Mouse (Mus musculus): ENCODE results near the gene Chst13.

Gene Chst13

GRCm38 (mm10) chr6:90324991-90325390, at the start of gene Chst13:
TSS of gene Chst13 (minus strand) at chr6:90325185.
- peak; percentile 20 for DNase-seq (ENCODE audit: low spot score)

- DNase-seq (ENCODE audit: low spot score): peak; percentile 52
These were observed 49.7 kb upstream of the Chst13 start for GRCm38 (mm10) chr6:90374647-90375046.

- DNase-seq (ENCODE audit: low spot score): peak; percentile 13
These were observed 45.0 kb upstream of the Chst13 start for GRCm38 (mm10) chr6:90369725-90370553.

GRCm38 (mm10) chr6:90368976-90369724, 44.2 kb upstream of the Chst13 start, which contains the start of gene Zxdc:
TSS of gene Zxdc (plus strand) at chr6:90369492.
- DNase-seq (ENCODE audit: low spot score): peak; percentile 99

- no peak for DNase-seq (ENCODE audit: low spot score)
These were observed 38.3 kb upstream of the Chst13 start for GRCm38 (mm10) chr6:90363301-90363700.

- DNase-seq (ENCODE audit: low spot score): no peak
These were observed 36.1 kb upstream of the Chst13 start for GRCm38 (mm10) chr6:90360922-90361614.

- DNase-seq (ENCODE audit: low spot score): peak; percentile 53
These were observed 35.2 kb upstream of the Chst13 start for GRCm38 (mm10) chr6:90360024-90360781.

- no peak for DNase-seq (ENCODE audit: low spot score)
These were observed 34.5 kb upstream of the Chst13 start for GRCm38 (mm10) chr6:90359445-90359844.

GRCm38 (mm10) chr6:90358142-90358541, 33.2 kb upstream of the Chst13 start:
- DNase-seq (ENCODE audit: low spot score): no peak

- no peak for DNase-seq (ENCODE audit: low spot score)
These were observed 25.0 kb upstream of the Chst13 start for GRCm38 (mm10) chr6:90350011-90350410.

GRCm38 (mm10) chr6:90348500-90348899, 23.5 kb upstream of the Chst13 start:
- DNase-seq (ENCODE audit: low spot score): no peak

GRCm38 (mm10) chr6:90347183-90347582, 22.2 kb upstream of the Chst13 start:
- peak; percentile 57 for DNase-seq (ENCODE audit: low spot score)

GRCm38 (mm10) chr6:90342343-90342742, 17.4 kb upstream of the Chst13 start:
- no peak for DNase-seq (ENCODE audit: low spot score)

- DNase-seq (ENCODE audit: low spot score): no peak
These were observed 9.3 kb upstream of the Chst13 start for GRCm38 (mm10) chr6:90334244-90334643.

- no peak for DNase-seq (ENCODE audit: low spot score)
These were observed 7.8 kb upstream of the Chst13 start, which contains the start of gene Uroc1 for GRCm38 (mm10) chr6:90332561-90333425. TSS of gene Uroc1 (plus strand) at chr6:90333284.

GRCm38 (mm10) chr6:90329953-90330352, 5.0 kb upstream of the Chst13 start:
- DNase-seq (ENCODE audit: low spot score): no peak

- DNase-seq (ENCODE audit: low spot score): no peak
These were observed 2.7 kb upstream of the Chst13 start for GRCm38 (mm10) chr6:90327670-90328069.

GRCm38 (mm10) chr6:90324463-90324862, 522 bp downstream of the Chst13 start:
- DNase-seq (ENCODE audit: low spot score): no peak

- DNase-seq (ENCODE audit: low spot score): no peak
These were observed 959 bp downstream of the Chst13 start for GRCm38 (mm10) chr6:90324026-90324425.

GRCm38 (mm10) chr6:90321811-90322210, 3.2 kb downstream of the Chst13 start:
- no peak for DNase-seq (ENCODE audit: low spot score)

GRCm38 (mm10) chr6:90320429-90320828, 4.6 kb downstream of the Chst13 start:
- DNase-seq (ENCODE audit: low spot score): no peak

Measured in lung, postnatal 25 days (tissue).